Mouse (Mus musculus): ENCODE measurements at regions not wholly inside any gene's neighbourhood (a gene's known extent, or its start where the extent isn't known, plus 50 kb on each side); places are given as distances from the start of the nearest gene placed in this dataset.
A peak's percentile ranks its signal among the peaks of the same experiment; 100 is the strongest.

DNA sequence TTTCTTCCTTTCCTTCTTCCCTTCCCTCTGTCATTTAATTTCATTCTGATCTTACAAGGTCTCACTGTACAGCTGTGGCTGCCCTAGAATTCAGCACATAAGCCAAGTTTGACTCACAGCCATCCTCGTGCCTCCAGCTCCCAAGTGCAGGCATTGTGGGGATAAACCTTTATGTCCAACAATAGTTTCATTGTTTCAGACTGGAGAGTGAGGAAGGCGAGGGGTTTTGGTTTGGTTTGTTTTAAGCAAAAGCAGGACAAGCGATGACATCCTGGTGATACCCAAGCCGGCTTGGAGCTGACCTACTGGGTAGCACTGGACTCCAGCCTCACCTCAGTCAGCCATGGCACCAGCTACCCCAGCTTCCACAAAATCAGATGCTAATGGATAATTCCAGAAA is 1603.5 kb upstream of the Gulo start:
- Histone ChIP-seq H3K4me3 (ENCODE audit: low read length) (no peak overlapping the region), H3K9ac (ENCODE audit: low read length) (no peak overlapping the region), H3K9me3 (ENCODE audit: control insufficient read depth, low read length) (no peaks in the 10 kb centered on the region), H3K4me1 (replicated peaks; ENCODE audit: control insufficient read depth, insufficient read depth, low read length) (peaks cover 12% of the 10 kb centered on the region), H3K27me3 (ENCODE audit: control insufficient read depth, insufficient read depth, low read depth, low read length) (no peaks in the 10 kb centered on the region), H3K36me3 (ENCODE audit: control insufficient read depth, insufficient read depth, low read length) (no peaks in the 10 kb centered on the region), H3K27ac (ENCODE audit: low read length) (no peak overlapping the region), H3K4me2 (ENCODE audit: low read depth, low read length) (peak overlapping the region; percentile 51; the same call in 1 of the 2 replicates)
- 35% methylated on average over 4 of the region's 4 CpGs for WGBS
- ATAC-seq (ENCODE audit: low read depth), result no peak

DNA sequence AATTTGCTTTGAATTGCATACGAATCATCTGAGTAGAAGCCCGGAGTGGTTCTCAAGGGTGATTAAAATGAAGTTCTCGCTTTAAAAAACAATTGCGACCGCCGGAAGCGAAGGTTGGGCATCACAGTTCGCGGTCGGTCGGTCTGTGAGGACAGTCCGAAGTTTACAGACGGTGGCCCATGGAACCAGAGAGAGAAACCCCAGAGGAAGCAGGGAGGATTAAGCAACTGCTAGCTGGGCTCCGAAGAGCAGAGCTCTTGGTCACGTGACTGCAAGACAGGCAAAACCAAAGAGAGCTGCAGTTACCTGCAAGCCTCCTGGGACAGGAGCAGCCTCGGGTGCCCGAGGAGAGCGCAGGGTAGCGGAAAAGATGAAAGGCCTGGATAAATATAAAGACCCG is 1599.3 kb upstream of the Gulo start:
- Histone ChIP-seq H3K36me3 (ENCODE audit: control insufficient read depth, insufficient read depth, low read length) (no peaks in the 10 kb centered on the region), H3K4me3 (ENCODE audit: low read length) (no peak overlapping the region), H3K27me3 (ENCODE audit: control insufficient read depth, insufficient read depth, low read depth, low read length) (no peaks in the 10 kb centered on the region), H3K9me3 (ENCODE audit: control insufficient read depth, low read length) (no peaks in the 10 kb centered on the region), H3K27ac (ENCODE audit: low read length) (no peak overlapping the region), H3K4me1 (replicated peaks; ENCODE audit: control insufficient read depth, insufficient read depth, low read length) (peaks cover 9% of the 10 kb centered on the region), H3K9ac (ENCODE audit: low read length) (no peak overlapping the region), H3K4me2 (ENCODE audit: low read depth, low read length) (peak overlapping the region; percentile 38)
- WGBS, result 20% methylated on average over 20 of the region's 20 CpGs
- peak; percentile 62; the same call in 1 of the 2 replicates for ATAC-seq (ENCODE audit: low read depth)

DNA sequence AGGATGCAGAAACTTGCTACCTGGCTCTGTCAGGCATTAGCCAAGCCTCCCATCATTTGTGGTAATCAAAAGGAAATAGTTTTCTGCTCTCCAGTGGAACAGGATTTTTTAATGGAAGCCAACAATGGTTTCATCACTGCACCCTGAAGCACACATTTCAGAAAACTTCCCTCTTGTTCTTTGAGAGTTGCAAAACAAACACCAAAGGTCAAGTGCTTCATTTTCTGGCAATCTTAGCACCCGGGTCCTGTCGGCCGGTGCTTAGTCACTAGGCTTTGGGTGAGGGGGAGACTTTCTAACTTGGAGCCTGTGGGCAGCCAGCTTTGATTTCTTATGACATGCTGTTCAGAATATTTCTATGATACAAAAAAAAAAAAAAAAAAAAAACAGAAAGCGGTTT is 1594.0 kb upstream of the Gulo start:
- no peak overlapping the region for H3K4me3 ChIP-seq (ENCODE audit: low read length)
- 34% methylated on average over 4 of the region's 4 CpGs for WGBS
- no peaks in the 10 kb centered on the region for H3K36me3 ChIP-seq (ENCODE audit: control insufficient read depth, insufficient read depth, low read length)
- H3K9me3 ChIP-seq (ENCODE audit: control insufficient read depth, low read length), result no peaks in the 10 kb centered on the region
- H3K27ac ChIP-seq (ENCODE audit: low read length), result no peak overlapping the region
- H3K27me3 ChIP-seq (ENCODE audit: control insufficient read depth, insufficient read depth, low read depth, low read length), result no peaks in the 10 kb centered on the region
- peak; percentile 51; the same call in 1 of the 2 replicates for ATAC-seq (ENCODE audit: low read depth)
- no peak overlapping the region for H3K9ac ChIP-seq (ENCODE audit: low read length)
- no peak overlapping the region for H3K4me2 ChIP-seq (ENCODE audit: low read depth, low read length)
- H3K4me1 ChIP-seq (replicated peaks; ENCODE audit: control insufficient read depth, insufficient read depth, low read length), result peaks cover 2% of the 10 kb centered on the region; the same call in 1 of the 2 replicates

DNA sequence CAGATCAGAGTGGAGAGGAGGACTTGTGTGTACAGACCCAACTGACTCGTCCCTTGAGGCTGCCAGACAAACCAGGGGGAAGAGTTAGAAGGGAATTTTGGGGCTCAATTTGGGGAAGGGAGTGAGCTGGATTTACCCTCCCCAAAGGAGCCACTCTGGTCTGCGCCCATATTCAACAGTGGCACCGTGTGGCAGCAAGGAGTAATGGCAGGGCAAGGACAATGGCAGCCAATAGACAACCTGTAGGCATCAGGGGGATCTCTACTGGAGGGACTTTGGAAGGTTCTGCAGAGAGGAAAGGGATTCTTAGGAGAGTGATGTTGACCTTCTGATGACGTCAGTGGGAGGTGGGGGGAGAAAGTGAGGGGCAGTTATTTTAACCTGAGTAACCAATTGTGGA is 1590.7 kb upstream of the Gulo start:
- Histone ChIP-seq H3K4me1 (replicated peaks; ENCODE audit: control insufficient read depth, insufficient read depth, low read length) (peaks cover 2% of the 10 kb centered on the region; the same call in 1 of the 2 replicates), H3K4me3 (ENCODE audit: low read length) (no peak overlapping the region), H3K9ac (ENCODE audit: low read length) (no peak overlapping the region), H3K4me2 (ENCODE audit: low read depth, low read length) (no peak overlapping the region), H3K9me3 (ENCODE audit: control insufficient read depth, low read length) (no peaks in the 10 kb centered on the region), H3K27ac (ENCODE audit: low read length) (no peak overlapping the region), H3K36me3 (ENCODE audit: control insufficient read depth, insufficient read depth, low read length) (no peaks in the 10 kb centered on the region), H3K27me3 (ENCODE audit: control insufficient read depth, insufficient read depth, low read depth, low read length) (no peaks in the 10 kb centered on the region)
- 21% methylated on average over 4 of the region's 4 CpGs for WGBS
- ATAC-seq (ENCODE audit: low read depth), result peak; percentile 49; the same call in 1 of the 2 replicates

DNA sequence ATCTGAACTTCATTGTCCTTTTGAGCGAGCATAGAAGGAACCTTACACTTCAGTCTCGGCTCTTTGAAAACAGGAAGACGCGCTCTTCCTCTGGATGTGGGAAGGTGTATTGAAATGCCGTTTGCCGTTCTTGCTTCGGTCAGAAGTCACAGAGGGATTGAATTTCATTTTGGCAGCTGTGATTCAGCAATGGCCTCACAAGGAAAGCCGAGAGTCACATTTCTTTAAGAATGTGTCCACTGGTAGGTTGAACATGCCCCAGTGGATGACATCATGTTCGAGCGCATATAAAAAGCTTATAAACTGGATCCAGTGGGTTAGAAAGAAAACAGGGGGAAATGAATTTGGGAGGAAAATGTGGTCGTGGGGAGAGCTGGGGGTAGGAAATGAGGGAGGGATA is 1579.6 kb upstream of the Gulo start:
- H3K27ac ChIP-seq (ENCODE audit: low read length), result no peak overlapping the region
- no peak overlapping the region for H3K4me3 ChIP-seq (ENCODE audit: low read length)
- H3K36me3 ChIP-seq (ENCODE audit: control insufficient read depth, insufficient read depth, low read length), result no peaks in the 10 kb centered on the region
- ATAC-seq (ENCODE audit: low read depth), result no peak
- no peaks in the 10 kb centered on the region for H3K4me1 ChIP-seq (replicated peaks; ENCODE audit: control insufficient read depth, insufficient read depth, low read length)
- H3K4me2 ChIP-seq (ENCODE audit: low read depth, low read length), result no peak overlapping the region
- peaks cover 1% of the 10 kb centered on the region; the same call in 1 of the 2 replicates for H3K27me3 ChIP-seq (ENCODE audit: control insufficient read depth, insufficient read depth, low read depth, low read length)
- no peak overlapping the region for H3K9ac ChIP-seq (ENCODE audit: low read length)
- no peaks in the 10 kb centered on the region for H3K9me3 ChIP-seq (ENCODE audit: control insufficient read depth, low read length)
- 72% methylated on average over 11 of the region's 11 CpGs for WGBS

DNA sequence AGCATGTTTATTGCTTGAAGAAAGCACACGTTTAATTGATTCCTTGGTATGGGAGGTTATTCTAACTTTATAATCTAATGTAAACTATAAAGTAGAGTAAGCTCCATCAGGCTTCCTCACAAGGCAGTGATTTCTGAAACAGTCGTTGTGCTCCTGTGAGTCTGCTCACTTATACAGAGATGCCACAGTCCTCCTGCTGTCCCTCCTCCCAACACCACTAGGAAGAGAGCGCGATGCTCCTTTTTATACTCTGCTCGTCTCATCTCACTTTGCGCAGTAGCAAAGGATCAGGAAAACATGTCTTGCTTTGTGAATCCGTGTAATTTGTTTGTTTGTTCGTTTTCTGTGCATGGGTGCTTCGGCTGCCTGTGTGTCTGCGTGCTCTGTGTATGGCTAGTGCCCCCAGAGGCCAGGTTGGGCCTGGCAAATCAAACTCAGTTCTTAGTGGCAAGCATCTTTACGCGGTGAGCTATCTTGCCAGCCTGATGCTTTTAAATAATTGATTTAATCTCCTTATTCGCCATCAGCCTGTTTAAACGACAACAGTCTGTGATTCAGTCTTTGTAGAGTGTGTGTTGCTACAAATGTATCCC is 1575.5 kb upstream of the Gulo start:
- 60% methylated on average over 14 of the region's 14 CpGs for WGBS
- H3K9me3 ChIP-seq (ENCODE audit: control insufficient read depth, low read length), result no peaks in the 10 kb centered on the region
- H3K4me2 ChIP-seq (ENCODE audit: low read depth, low read length), result no peak overlapping the region
- H3K9ac ChIP-seq (ENCODE audit: low read length), result no peak overlapping the region
- no peak overlapping the region for H3K27ac ChIP-seq (ENCODE audit: low read length)
- no peaks in the 10 kb centered on the region for H3K27me3 ChIP-seq (ENCODE audit: control insufficient read depth, insufficient read depth, low read depth, low read length)
- ATAC-seq (ENCODE audit: low read depth), result no peak
- no peak overlapping the region for H3K4me3 ChIP-seq (ENCODE audit: low read length)
- H3K36me3 ChIP-seq (ENCODE audit: control insufficient read depth, insufficient read depth, low read length), result no peaks in the 10 kb centered on the region
- no peaks in the 10 kb centered on the region for H3K4me1 ChIP-seq (replicated peaks; ENCODE audit: control insufficient read depth, insufficient read depth, low read length)

DNA sequence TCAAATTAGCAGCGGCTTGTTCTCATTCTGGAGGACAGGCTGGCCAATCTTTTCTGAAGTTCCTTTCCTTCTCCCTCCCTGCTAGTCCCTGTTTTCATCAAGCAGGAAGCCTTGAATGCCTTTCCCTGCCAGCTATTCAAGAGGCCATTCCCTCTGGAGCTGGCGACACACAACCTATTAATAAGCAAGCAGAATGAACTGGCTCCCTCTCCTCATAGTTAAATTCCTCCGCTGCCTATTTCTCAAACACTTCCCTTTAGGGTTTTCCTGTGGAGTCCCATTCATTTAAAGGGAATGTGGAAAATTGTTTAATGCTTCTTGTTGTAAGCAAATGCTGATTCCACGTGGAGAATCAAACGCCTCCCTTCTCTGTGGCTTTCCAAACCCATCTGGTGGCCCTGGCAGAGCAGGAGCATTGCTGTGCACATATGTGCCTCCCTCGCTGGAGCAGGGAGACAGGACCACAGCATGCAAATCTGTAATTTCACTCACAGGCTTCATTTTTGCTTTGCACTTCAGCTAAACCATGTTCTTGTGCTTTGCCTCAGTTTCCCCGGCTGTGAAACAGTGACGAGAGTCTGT is 1573.3 kb upstream of the Gulo start:
- Histone ChIP-seq H3K27ac (ENCODE audit: low read length) (no peak overlapping the region), H3K9ac (ENCODE audit: low read length) (no peak overlapping the region), H3K4me3 (ENCODE audit: low read length) (no peak overlapping the region), H3K27me3 (ENCODE audit: control insufficient read depth, insufficient read depth, low read depth, low read length) (no peaks in the 10 kb centered on the region), H3K36me3 (ENCODE audit: control insufficient read depth, insufficient read depth, low read length) (no peaks in the 10 kb centered on the region), H3K4me1 (replicated peaks; ENCODE audit: control insufficient read depth, insufficient read depth, low read length) (no peaks in the 10 kb centered on the region), H3K9me3 (ENCODE audit: control insufficient read depth, low read length) (no peaks in the 10 kb centered on the region; the same call in 1 of the 2 replicates), H3K4me2 (ENCODE audit: low read depth, low read length) (no peak overlapping the region)
- ATAC-seq (ENCODE audit: low read depth), result no peak
- 67% methylated on average over 8 of the region's 8 CpGs for WGBS

DNA sequence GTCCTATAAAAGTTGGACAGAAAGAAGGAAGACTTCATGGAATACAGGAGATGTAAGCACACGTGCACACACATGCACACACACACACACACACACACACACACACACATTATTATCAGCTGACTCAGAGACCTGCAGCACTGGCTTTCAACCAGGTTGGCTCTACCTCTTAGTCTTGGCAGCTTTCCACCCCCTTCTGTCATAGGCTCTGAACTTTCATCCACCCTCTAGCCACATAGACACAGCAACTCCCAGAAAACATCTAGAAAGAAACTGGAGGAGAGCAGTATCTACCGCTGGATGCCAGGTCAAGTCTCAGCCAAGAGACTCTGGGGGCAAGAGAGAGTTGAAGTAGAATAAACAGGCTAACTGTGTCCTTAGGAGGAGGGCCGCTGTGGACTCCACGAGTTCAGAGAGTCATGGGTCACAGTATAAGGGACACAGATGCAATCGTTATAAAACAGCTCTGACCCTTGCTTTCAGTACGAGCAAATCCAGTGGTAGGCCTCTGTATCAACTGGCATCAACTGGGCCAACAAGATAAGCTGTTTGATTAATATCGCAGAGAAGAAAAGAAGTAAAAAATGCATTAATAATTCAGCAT is 1565.4 kb upstream of the Gulo start:
- Histone ChIP-seq H3K4me2 (ENCODE audit: low read depth, low read length) (no peak overlapping the region), H3K27ac (ENCODE audit: low read length) (no peak overlapping the region), H3K4me1 (replicated peaks; ENCODE audit: control insufficient read depth, insufficient read depth, low read length) (no peaks in the 10 kb centered on the region), H3K9ac (ENCODE audit: low read length) (no peak overlapping the region), H3K4me3 (ENCODE audit: low read length) (no peak overlapping the region), H3K9me3 (ENCODE audit: control insufficient read depth, low read length) (no peaks in the 10 kb centered on the region; the same call in 1 of the 2 replicates), H3K27me3 (ENCODE audit: control insufficient read depth, insufficient read depth, low read depth, low read length) (peaks cover under 1% of the 10 kb centered on the region; the same call in 1 of the 2 replicates), H3K36me3 (ENCODE audit: control insufficient read depth, insufficient read depth, low read length) (no peaks in the 10 kb centered on the region)
- no peak for ATAC-seq (ENCODE audit: low read depth)
- WGBS, result 61% methylated on average over 7 of the region's 7 CpGs

DNA sequence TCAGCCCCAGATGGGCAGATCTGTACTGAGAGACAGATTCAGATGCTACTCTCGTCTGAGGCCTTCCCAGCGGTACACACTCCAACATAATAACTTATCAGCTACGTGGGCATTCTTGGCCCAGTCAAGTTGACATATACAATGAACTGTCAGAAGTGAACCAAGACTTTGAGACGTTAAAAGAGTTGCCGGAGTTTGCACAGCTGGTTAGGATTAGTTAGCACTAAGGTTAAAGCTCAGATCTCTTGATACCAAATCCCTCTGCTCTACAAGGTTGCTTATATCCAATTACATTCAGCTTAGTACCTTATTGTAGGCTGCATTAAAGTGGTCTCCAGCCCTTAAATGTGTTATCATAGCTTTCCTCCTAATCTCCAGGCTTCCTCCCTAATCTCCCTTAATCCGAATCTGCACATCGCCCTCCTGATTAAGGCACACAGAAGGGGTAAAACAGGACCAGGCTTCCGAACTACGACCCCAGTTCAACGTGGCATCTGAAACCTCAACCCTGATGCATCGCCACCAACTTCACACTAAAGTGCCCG is 1564.5 kb upstream of the Gulo start:
- Histone ChIP-seq H3K4me2 (ENCODE audit: low read depth, low read length) (no peak overlapping the region), H3K4me1 (replicated peaks; ENCODE audit: control insufficient read depth, insufficient read depth, low read length) (no peaks in the 10 kb centered on the region), H3K9me3 (ENCODE audit: control insufficient read depth, low read length) (no peaks in the 10 kb centered on the region), H3K27me3 (ENCODE audit: control insufficient read depth, insufficient read depth, low read depth, low read length) (peaks cover 5% of the 10 kb centered on the region; the same call in 1 of the 2 replicates), H3K4me3 (ENCODE audit: low read length) (no peak overlapping the region), H3K27ac (ENCODE audit: low read length) (no peak overlapping the region), H3K9ac (ENCODE audit: low read length) (no peak overlapping the region), H3K36me3 (ENCODE audit: control insufficient read depth, insufficient read depth, low read length) (no peaks in the 10 kb centered on the region)
- 58% methylated on average over 12 of the region's 12 CpGs for WGBS
- ATAC-seq (ENCODE audit: low read depth), result no peak

All from lung, embryonic 16.5 days (tissue).